Mouse (Mus musculus) hindbrain, embryonic 10.5 days (tissue): ENCODE measurements around the gene Rnf183. TPM values are rescaled to one million over a fixed set of nuclear protein-coding genes. Genes with fewer than 3 reads are reported as not detected.

ENCODE experiments used
- DNase-seq: peaks from one replicate; pipeline ENCODE4 v3.0.0-alpha.2; 2017; ENCODE audit warnings: low spot score
- H3K27ac ChIP-seq: fragments of 300-500 bp; sonication (generic); 2 replicates; pipeline ENCODE4 v1.5.1; 2016; ENCODE audit warnings: mild to moderate bottlenecking, moderate library complexity
- H3K27me3 ChIP-seq: fragments of 300-500 bp; sonication (generic); 2 replicates; pipeline ENCODE4 v1.6.1; 2016; ENCODE audit warnings: mild to moderate bottlenecking; ENCODE audit not compliant: poor library complexity, insufficient read depth, severe bottlenecking
- H3K36me3 ChIP-seq: fragments of 300-500 bp; sonication (generic); 2 replicates; pipeline ENCODE4 v1.6.1; 2016; ENCODE audit warnings: mild to moderate bottlenecking, moderate library complexity
- H3K4me1 ChIP-seq: fragments of 300-500 bp; sonication (generic); replicated peaks from 2 replicates; pipeline ENCODE4 v1.6.1; 2016; ENCODE audit warnings: mild to moderate bottlenecking
- H3K4me3 ChIP-seq: fragments of 300-500 bp; sonication (generic); 2 replicates; pipeline ENCODE4 v1.5.1; 2016; ENCODE audit warnings: mild to moderate bottlenecking, moderate library complexity
- H3K9me3 ChIP-seq: fragments of 300-500 bp; sonication (generic); 2 replicates; pipeline ENCODE4 v1.6.1; 2016; ENCODE audit warnings: mild to moderate bottlenecking, moderate library complexity
- WGBS: fragments of 180-500 bp; shearing (Covaris S2); methylation state at CpG from one replicate; pipeline ENCODE4 v1.1.7; 2016; 5-methylcytosine and 5-hydroxymethylcytosine counted together
- polyA plus RNA-seq: library from polyadenylated mRNA; unstranded; fragments of >200 nt; fragmentation: Nextera tagmentation; extraction: Ambion mirVana; gene quantifications from 2 replicates; pipeline ENCODE4 v1.2.1, GENCODE M21; 2016

Gene Rnf183
- polyA plus RNA-seq, 1 experiment from 2014 or later: not detected

GRCm38 (mm10) chr4:62459081-62459480 lies 24.0 kb upstream of the Rnf183 start:
- no peaks in the 10 kb centered on the region for H3K9me3 ChIP-seq
- DNase-seq: no peak
- no peaks in the 10 kb centered on the region for H3K4me1 ChIP-seq
- no peak overlapping the region for H3K27ac ChIP-seq
- peaks cover 24% of the 10 kb centered on the region for H3K36me3 ChIP-seq
- no peaks in the 10 kb centered on the region for H3K27me3 ChIP-seq
- 92% methylated on average over 3 of the region's 3 CpGs for WGBS
- H3K4me3 ChIP-seq: no peak overlapping the region

DNA sequence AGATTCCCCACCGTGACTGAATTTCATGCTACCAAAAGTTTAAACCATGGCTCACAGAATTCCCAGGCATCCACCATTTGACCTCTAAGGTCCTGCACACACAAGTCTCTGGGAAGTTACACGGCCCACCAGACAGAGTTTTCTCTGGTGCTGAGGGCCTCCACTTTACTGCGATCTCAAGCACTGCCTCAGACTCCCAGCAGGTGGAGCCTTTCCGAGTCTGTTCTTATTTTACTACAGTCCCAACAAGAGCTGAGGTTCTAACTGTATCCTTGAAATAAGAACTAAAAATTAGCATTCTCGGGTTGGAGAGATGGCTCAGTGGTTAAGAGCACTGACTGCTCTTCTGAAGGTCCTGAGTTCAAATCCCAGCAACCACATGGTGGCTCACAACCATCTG lies 19.9 kb upstream of the Rnf183 start:
- no peak overlapping the region for H3K4me3 ChIP-seq
- no peaks in the 10 kb centered on the region for H3K9me3 ChIP-seq
- peak; percentile 39 for DNase-seq
- no peak overlapping the region for H3K27ac ChIP-seq
- no peaks in the 10 kb centered on the region for H3K27me3 ChIP-seq
- WGBS: 65% methylated on average over 5 of the region's 5 CpGs
- H3K36me3 ChIP-seq: 0 out of 2 replicates have a peak, but pooled peaks cover 10% of the 10 kb centered on the region
- H3K4me1 ChIP-seq: no peaks in the 10 kb centered on the region

GRCm38 (mm10) chr4:62440986-62441385 lies 5.9 kb upstream of the Rnf183 start:
- Histone ChIP-seq H3K27ac (no peak overlapping the region), H3K27me3 (no peaks in the 10 kb centered on the region), H3K9me3 (no peaks in the 10 kb centered on the region), H3K4me1 (no peaks in the 10 kb centered on the region), H3K36me3 (no peaks in the 10 kb centered on the region), H3K4me3 (no peak overlapping the region)
- 80% methylated on average over 4 of the region's 4 CpGs for WGBS
- no peak for DNase-seq

GRCm38 (mm10) chr4:62440544-62440943 lies 5.5 kb upstream of the Rnf183 start:
- no peak for DNase-seq
- Histone ChIP-seq H3K4me3 (no peak overlapping the region), H3K4me1 (no peaks in the 10 kb centered on the region), H3K36me3 (no peaks in the 10 kb centered on the region), H3K27me3 (no peaks in the 10 kb centered on the region), H3K9me3 (no peaks in the 10 kb centered on the region), H3K27ac (no peak overlapping the region)
- whole genome bisulfite sequencing: 74% methylated on average over 4 of the region's 4 CpGs

DNA sequence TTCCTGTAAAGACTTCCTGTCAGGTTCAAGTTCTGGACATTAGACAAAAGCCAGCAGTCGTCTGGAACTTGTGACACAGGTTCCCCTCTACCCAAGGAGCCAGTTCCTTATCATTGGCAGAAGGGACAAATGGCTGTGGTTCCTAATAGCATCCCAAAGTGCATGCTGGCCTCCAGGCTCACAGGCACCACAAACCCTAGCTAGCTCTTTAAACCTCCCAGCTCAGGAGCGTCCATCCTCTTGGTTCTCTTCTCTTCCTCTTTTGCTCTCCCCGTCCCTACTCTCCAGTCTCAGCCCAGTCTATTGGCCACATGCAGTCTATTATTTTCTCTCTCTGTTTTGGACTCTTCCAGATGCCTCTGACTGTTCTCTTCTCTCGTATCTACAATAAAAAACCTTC lies 4.7 kb upstream of the Rnf183 start:
- no peak overlapping the region for H3K4me3 ChIP-seq
- H3K9me3 ChIP-seq: no peaks in the 10 kb centered on the region
- no peak for DNase-seq
- WGBS: 68% methylated on average over 4 of the region's 4 CpGs
- H3K27ac ChIP-seq: no peak overlapping the region
- H3K27me3 ChIP-seq: no peaks in the 10 kb centered on the region
- no peaks in the 10 kb centered on the region for H3K4me1 ChIP-seq
- H3K36me3 ChIP-seq: no peaks in the 10 kb centered on the region

- no peaks in the 10 kb centered on the region for H3K9me3 ChIP-seq
- no peaks in the 10 kb centered on the region for H3K36me3 ChIP-seq
- WGBS: 92% methylated on average over 7 of the region's 7 CpGs
- H3K4me1 ChIP-seq: no peaks in the 10 kb centered on the region
- no peak overlapping the region for H3K27ac ChIP-seq
- H3K4me3 ChIP-seq: no peak overlapping the region
- DNase-seq: no peak
- no peaks in the 10 kb centered on the region for H3K27me3 ChIP-seq
Measured at GRCm38 (mm10) chr4:62437871-62438270, 2.8 kb upstream of the Rnf183 start.

DNA sequence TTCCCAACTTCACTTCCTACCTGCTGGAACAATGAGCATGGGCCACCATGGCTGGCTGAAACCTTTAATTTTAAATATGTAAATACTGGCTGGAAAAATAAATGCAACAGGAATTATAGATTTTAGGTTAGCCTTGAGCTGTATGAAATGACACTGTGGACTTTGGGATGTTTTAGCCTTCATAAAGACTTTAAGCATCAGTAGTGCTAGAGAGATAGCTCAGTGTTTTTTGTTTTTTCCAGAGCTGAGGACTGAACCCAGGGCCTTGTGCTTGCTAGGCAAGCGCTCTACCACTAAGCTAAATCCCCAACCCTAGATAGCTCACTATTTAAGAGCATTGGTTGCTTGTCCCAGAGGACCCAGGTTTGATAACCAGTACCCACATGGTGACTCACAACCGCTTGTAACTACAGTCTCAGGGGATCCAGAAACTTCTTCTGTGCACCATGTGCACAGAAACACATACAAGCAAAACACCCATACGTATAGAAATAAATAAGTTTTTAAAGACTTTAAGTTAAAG lies 2.3 kb upstream of the Rnf183 start:
- WGBS: 93% methylated on average over 3 of the region's 3 CpGs

GRCm38 (mm10) chr4:62433939-62434870 lies 847 bp downstream of the Rnf183 start:
- no peak overlapping the region for H3K4me3 ChIP-seq
- 85% methylated on average over 7 of the region's 7 CpGs for WGBS
- H3K27ac ChIP-seq: no peak overlapping the region
- H3K27me3 ChIP-seq: no peaks in the 10 kb centered on the region
- H3K9me3 ChIP-seq: no peaks in the 10 kb centered on the region
- H3K4me1 ChIP-seq: no peaks in the 10 kb centered on the region
- DNase-seq: no peak
- H3K36me3 ChIP-seq: no peaks in the 10 kb centered on the region

More for the DNA sequence above, 2.3 kb upstream of the Rnf183 start:
- Histone ChIP-seq H3K27ac (no peak overlapping the region), H3K4me3 (no peak overlapping the region), H3K4me1 (no peaks in the 10 kb centered on the region), H3K27me3 (no peaks in the 10 kb centered on the region), H3K9me3 (no peaks in the 10 kb centered on the region), H3K36me3 (no peaks in the 10 kb centered on the region)
- no peak for DNase-seq

GRCm38 (mm10) chr4:62431522-62431921 lies 3.5 kb downstream of the Rnf183 start:
- no peak for DNase-seq
- H3K9me3 ChIP-seq: no peaks in the 10 kb centered on the region
- 87% methylated on average over 4 of the region's 4 CpGs for WGBS
- no peaks in the 10 kb centered on the region for H3K4me1 ChIP-seq
- H3K36me3 ChIP-seq: no peaks in the 10 kb centered on the region
- H3K27ac ChIP-seq: no peak overlapping the region
- H3K27me3 ChIP-seq: no peaks in the 10 kb centered on the region
- H3K4me3 ChIP-seq: no peak overlapping the region

- H3K9me3 ChIP-seq: no peaks in the 10 kb centered on the region
- no peaks in the 10 kb centered on the region for H3K27me3 ChIP-seq
- no peaks in the 10 kb centered on the region for H3K4me1 ChIP-seq
- H3K36me3 ChIP-seq: peaks cover 8% of the 10 kb centered on the region
- H3K4me3 ChIP-seq: no peak overlapping the region
- DNase-seq: no peak
- H3K27ac ChIP-seq: no peak overlapping the region
Measured at GRCm38 (mm10) chr4:62430678-62431077, 4.4 kb downstream of the Rnf183 start.

GRCm38 (mm10) chr4:62429616-62430015 lies 5.4 kb downstream of the Rnf183 start:
- 88% methylated on average over 9 of the region's 9 CpGs for WGBS
- H3K27me3 ChIP-seq: no peaks in the 10 kb centered on the region
- DNase-seq: no peak
- no peak overlapping the region for H3K4me3 ChIP-seq
- H3K36me3 ChIP-seq: peaks cover 19% of the 10 kb centered on the region
- no peak overlapping the region for H3K27ac ChIP-seq
- no peaks in the 10 kb centered on the region for H3K4me1 ChIP-seq
- H3K9me3 ChIP-seq: no peaks in the 10 kb centered on the region

GRCm38 (mm10) chr4:62427978-62428758 lies 6.9 kb downstream of the Rnf183 start:
- peak overlapping the region; percentile 16; the same call in 1 of the 2 replicates for H3K27ac ChIP-seq
- no peaks in the 10 kb centered on the region for H3K27me3 ChIP-seq
- no peaks in the 10 kb centered on the region for H3K4me1 ChIP-seq
- H3K9me3 ChIP-seq: no peaks in the 10 kb centered on the region
- H3K4me3 ChIP-seq: no peak overlapping the region
- DNase-seq: no peak
- WGBS: 75% methylated on average over 17 of the region's 17 CpGs
- peaks cover 33% of the 10 kb centered on the region for H3K36me3 ChIP-seq

- DNase-seq: no peak
- 91% methylated on average over 4 of the region's 4 CpGs for WGBS
- no peak overlapping the region for H3K4me3 ChIP-seq
- H3K36me3 ChIP-seq: peaks cover 56% of the 10 kb centered on the region
- no peaks in the 10 kb centered on the region for H3K9me3 ChIP-seq
- H3K27me3 ChIP-seq: no peaks in the 10 kb centered on the region
- no peak overlapping the region for H3K27ac ChIP-seq
- H3K4me1 ChIP-seq: no peaks in the 10 kb centered on the region
Measured at GRCm38 (mm10) chr4:62425891-62426290, 9.2 kb downstream of the Rnf183 start.
